Mouse (Mus musculus) Muller cell, postnatal 12 days (primary cell): ENCODE measurements around the gene Kcnn3.

Experiments used
- DNase-seq: peaks from one replicate; pipeline ENCODE4 v3.0.0-alpha.2; 2015; ENCODE audit errors: inconsistent ontology term

Kcnn3 gene

GRCm38 (mm10) chr3:89565371-89565770, 45.4 kb downstream of the Kcnn3 start:
- DNase-seq: no peak

- DNase-seq: no peak
These were observed 49.1 kb downstream of the Kcnn3 start for GRCm38 (mm10) chr3:89569058-89569457.

GRCm38 (mm10) chr3:89569707-89570324, 49.9 kb downstream of the Kcnn3 start:
- DNase-seq: peak; percentile 24

GRCm38 (mm10) chr3:89570362-89570761, 50.4 kb downstream of the Kcnn3 start:
- DNase-seq: no peak

DNA sequence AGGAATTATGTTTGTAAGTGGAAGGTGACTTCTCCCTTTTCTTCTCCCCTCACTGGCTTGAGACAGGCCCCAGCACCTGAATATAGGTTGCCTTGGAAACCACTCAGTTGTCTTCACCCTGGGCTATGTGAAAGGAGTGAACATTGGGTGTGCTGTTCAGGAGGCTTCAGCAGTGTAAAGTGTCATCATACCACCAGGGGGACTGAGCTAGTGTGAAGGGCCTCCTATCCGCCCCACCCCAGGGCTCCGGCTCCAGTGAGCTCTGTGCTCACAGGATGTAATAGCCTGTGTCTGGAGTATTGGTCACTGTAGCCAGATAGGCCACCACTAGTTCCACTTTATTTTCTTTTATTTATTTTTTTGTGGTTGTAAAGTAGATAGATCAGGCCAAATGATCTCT, 54.3 kb downstream of the Kcnn3 start:
- no peak for DNase-seq

- DNase-seq: no peak
These were observed 56.4 kb downstream of the Kcnn3 start for GRCm38 (mm10) chr3:89576381-89576780.

GRCm38 (mm10) chr3:89577154-89577553, 57.2 kb downstream of the Kcnn3 start:
- DNase-seq: no peak

GRCm38 (mm10) chr3:89578083-89578482, 58.1 kb downstream of the Kcnn3 start:
- DNase-seq: no peak

GRCm38 (mm10) chr3:89578803-89579202, 58.8 kb downstream of the Kcnn3 start:
- DNase-seq: peak; percentile 32

- DNase-seq: no peak
These were observed 64.3 kb downstream of the Kcnn3 start for GRCm38 (mm10) chr3:89584254-89584653.

- no peak for DNase-seq
These were observed 68.5 kb downstream of the Kcnn3 start for GRCm38 (mm10) chr3:89588436-89588835.

DNA sequence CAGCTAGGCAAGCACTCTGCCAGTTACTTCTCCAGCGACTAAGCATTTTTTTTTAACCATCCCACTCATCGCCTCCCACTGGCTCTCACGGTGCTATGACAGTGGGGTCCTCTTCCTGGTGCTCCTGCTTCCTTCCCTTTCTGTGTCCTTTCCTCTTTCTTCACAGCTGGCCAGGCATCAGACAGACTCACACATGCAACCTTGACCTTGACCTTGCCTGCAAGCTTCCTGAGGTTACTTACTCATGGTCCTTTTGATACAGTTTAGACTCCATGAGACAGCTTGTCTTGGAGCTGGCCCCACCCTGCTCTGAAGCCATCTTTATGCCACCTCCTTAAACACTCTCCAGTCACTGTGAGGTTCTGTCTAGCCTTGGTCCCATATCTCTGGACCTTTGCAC, 69.4 kb downstream of the Kcnn3 start:
- no peak for DNase-seq

- DNase-seq: peak; percentile 60
These were observed 70.4 kb downstream of the Kcnn3 start for GRCm38 (mm10) chr3:89590386-89590785.

DNA sequence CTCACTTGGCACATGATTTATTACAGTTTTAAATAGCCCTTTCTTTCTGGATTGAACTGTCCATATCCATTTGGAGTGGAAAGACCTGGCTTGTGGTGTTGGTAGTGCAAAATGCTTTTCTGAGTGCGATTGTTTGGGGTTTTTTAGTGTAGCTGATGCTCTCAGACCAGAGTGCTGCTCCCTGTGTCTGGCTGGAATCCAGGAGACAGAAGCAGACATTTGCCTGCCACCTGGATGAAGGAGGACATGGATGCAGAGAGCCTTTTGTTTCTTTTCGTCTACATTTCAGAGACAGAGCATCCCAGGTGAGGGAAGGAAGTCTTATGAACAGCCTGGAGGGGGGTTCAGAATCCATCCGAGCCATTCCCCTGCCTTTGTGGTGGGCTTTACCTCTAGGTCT, 71.5 kb downstream of the Kcnn3 start:
- no peak for DNase-seq

DNA sequence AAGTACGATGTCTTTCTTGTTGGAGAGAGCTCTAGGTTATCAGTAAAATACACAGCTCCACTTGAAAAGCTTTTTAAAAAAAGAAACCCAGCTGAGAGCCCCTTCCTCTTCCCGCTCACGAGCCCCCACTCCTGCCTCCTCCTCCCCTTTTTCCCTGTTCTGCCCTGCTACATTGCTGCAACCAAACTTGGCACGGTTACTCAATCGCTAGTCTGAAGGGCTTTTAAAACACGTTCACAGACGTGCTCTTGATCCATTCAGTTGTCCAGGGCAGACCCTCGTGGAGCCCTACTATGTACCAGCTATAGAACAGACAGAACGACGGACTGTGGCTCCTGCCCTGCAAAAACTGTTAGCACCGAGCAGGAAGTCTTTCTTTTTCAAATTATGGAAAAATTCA, 72.8 kb downstream of the Kcnn3 start:
- DNase-seq: no peak

DNA sequence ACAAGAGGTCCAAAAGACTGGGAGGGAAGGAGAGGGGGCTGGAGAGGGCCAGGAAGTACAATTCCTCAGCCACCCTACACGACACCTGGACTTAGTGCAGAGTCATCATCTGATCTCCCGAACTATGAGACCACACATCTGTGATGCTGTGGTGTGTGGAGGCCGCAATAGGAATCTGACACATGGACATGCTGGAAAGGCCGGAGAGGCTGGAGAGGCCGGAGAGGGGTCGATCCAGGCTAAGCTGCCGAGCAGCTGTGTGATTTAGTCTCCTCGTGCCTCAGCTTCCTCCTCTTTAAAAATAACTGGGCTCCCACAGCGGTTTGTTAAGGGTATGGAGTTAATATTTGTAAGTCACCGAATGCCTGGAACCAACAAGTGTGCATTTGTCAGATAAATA, 73.6 kb downstream of the Kcnn3 start:
- no peak for DNase-seq

- DNase-seq: no peak
These were observed 78.4 kb downstream of the Kcnn3 start for GRCm38 (mm10) chr3:89598361-89598760.

GRCm38 (mm10) chr3:89598967-89599366, 79.0 kb downstream of the Kcnn3 start:
- no peak for DNase-seq

DNA sequence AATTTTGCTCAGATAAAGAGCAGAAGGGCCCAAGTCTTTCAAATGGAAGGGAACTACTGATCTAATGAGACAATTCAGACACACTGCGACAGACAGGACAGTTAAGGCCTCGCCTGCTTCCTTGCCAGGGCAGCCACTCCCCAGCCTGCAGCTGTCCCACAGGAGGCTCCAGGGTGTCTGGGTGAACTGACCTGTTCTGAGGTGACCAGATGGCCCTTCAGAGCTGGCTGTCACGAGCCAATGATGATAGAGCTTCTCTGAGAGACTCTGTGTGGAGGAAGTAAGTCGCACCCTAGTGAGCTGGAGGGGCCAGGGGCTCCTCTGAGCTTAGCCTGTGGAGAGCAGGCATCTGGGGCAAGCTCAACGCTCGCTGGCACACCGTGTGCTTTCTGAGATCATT, 81.1 kb downstream of the Kcnn3 start:
- no peak for DNase-seq

DNA sequence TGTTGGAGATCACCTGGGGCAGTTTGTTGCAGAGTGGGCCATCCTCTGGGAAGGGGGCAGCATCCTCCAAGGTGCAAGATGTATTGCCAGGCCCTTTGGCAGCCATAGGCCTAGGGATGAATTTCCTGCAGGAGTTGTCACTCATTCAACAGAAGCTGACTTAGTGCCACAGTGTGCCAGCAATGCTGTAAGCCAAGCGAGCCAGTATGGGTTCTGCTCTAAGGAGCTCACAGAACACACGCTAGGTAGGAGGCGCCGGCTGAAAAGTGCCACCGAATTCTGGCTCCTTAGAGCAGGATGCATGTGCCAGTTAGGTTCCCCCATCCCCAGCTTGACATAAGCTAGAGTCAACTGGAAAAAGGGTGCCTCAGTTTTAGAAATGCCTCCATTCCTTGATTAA, 83.3 kb downstream of the Kcnn3 start:
- no peak for DNase-seq

DNA sequence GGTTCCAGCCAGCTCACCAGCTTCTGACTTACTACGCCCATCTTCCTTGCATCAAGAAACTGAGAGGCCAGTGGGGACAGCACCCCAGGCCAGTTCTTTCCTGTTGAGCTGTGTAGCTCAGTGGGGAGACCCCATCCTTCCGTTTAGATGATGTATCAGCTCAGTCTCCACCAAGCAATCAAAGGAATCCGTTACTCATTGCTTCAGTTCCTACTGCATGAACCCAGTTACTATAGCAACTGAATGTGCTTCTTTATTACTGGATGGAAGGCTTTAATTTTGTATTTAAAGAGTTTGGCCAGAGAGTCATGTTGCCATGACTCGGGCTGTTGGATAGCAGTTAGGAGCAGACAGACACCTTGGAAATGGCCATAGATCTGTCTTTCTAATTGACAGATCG, 85.3 kb downstream of the Kcnn3 start:
- no peak for DNase-seq

GRCm38 (mm10) chr3:89607327-89607726, 87.4 kb downstream of the Kcnn3 start:
- DNase-seq: no peak

GRCm38 (mm10) chr3:89612048-89612447, 92.1 kb downstream of the Kcnn3 start:
- DNase-seq: no peak
